Mouse (Mus musculus): ENCODE results near the gene Megf11.

Gene Megf11

DNA sequence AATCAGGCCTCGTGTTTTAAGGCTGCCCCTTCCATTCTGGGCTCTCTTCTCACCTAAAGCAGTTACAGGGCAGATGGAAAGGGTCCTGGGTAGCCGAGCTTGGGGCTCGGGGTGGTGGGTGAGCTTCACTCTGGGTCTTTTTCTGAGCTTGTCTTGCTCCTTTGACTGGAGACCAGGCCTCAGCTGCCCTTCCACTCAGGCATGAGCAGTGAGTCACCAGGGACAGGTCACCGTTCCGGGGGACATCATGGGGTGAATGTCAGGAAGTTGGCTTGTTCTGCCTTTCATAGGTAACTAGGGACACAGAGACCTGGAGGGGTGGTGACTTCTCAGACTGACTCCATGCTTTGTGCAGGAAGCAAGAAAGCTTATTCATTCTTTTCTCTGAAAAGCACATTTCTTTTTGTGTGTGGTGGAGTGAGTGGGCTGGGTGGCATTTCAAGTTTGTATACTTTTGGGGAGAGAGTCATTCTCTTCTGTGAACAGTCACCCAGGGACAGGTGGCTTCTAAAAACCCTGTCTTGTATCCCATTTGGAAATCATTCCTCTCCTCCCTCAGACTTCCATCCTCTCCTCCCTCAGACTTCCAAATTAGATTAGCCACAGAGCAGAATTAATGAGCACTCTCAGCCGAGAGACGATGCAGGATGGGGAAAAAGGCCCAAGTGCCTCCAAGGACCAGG is 10.0 kb downstream of the Megf11 start:
- DNase-seq: no peak

DNA sequence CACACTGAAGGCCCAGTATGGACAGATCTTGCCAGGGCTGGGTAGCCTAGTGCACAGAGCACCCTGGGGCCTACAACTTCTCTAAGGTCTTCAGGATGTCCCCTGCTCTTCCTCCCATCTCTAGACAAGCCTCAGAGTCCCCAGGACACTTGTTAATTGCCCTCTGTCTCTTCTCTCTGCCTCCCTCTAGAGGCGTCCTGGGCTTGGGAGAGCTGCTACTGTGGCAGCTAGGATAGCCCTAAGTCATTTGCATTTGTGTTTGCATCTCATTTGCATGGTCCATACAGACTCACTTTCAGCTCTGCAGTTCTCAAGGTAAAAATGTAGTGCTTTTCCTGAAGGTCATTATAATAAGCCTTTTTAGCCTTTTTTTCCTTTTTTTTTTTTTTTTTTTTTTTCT is 11.7 kb downstream of the Megf11 start:
- DNase-seq: peak; percentile 60

DNA sequence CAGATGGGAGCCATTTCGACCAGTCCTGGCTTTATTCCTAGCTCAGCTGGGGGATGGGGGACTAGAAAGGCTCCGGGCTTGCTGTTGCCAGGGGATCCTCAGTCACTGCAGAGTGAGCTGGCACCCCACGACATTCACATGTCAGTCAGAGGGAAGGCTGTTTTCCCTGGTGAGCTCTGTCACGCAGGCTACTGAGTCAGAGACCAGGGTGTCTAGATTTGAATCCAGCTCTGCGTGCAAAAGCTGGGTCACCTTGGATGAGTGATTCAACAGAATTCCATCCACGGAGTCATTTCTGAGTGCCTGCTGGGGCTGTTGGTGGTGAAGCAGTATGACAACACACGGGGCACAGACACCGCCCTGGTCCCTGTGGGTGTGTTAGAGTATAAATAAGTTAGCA is 13.7 kb downstream of the Megf11 start:
- no peak for DNase-seq

DNA sequence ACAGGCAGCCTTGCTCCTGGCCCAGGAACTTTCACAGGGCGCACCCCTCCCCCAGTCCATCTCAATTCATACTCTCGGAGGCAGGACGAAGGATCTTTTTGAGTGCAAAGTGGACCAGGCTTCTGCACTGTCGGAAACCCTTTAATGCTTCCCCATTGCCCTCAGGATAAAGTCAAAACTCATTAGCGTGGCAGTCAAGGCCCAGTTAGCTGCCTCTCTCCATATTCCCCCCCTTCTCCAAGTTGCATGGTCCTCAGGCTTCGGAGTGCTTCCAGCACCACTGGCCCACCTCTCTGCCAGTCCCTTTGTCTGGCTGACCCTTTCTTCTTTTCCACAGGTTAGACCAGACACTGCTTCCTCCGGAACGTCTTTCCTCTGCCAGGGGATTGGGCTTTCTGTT is 16.7 kb downstream of the Megf11 start:
- no peak for DNase-seq

DNA sequence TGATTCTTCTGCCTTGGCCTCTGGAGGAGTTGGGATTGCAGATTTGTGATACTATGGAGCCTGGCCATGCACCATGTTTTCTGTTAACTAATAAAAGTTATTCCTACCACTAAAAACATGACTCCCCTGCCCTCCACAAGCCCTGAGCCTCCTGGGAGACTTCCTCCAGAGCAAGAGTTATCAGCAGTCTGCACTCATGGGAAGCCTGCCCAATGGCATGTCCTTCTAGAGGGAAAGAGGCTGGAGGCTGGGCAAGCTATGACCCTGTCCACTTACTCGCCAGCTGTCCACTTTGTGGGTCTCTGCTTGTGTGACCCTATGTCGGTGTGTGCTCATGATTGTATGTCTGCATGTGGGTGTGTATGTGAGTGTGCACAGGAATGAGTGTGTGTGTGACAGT is 21.4 kb downstream of the Megf11 start:
- no peak for DNase-seq

DNA sequence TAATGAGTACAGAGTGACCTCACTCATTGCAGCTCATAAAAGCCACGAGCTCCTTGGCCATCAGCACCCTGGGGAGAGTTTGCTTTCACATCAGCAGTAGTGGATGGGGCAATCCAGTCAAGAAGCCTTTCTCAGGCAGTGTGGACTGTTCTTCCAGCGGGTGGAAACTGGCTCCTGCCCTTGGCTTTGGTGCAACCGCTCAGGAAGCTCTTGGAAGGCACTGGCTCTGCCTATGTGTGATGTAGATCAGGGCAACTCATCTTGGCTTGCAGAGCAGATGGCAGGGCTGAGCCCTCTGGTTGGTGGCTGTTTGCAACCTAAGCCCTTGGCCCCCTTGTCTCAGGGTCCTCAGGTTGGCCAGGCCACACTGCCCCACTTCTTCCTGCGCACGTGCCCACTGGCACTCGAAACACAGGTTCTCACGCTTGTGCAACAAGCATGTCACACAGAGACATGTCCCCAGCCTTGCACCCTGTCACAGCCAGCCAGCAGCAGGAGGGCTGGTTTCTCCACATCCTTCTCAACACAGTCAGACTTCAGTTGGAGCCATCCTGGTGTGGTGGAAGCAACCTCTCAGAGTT is 22.1 kb downstream of the Megf11 start:
- DNase-seq: no peak

DNA sequence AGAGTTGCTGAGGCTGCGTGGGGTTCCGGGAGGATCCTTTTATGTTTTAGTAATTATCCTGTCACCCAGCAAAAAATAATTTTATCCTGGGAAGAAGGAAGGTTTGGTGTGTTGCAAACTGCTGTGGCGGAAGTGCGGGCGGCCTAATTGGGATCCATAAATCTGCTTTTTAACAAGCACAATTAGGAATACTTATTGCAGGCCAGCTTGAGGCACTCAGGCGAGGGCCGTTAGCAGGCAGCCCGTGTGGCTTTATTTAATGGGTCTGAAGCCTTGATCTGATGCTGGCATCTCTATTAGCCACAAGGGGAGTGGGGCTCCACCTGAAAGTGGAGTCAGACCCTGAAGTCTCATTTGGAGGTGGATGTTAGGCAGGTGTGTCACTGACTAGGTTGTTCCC is 23.4 kb downstream of the Megf11 start:
- DNase-seq: peak; percentile 19

DNA sequence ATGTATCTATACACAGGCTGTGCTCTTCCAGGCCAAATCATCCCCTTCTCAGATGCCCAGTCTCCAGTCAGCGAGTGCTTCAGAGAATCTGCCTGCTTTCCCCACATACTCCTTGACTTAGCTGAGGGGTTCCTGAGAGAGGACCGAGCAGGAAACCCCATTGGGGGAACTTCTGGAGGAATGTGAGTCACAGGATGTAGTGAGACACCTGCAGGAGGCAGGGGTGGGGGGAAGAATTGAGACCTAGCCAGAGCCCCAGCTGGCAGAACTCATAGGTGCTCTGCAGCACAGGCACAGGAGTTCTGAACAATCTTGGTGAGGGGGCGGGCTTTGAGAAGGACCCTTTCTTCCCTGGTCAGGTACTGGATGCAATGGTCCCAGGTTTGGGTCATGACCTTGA is 35.0 kb downstream of the Megf11 start:
- no peak for DNase-seq

DNA sequence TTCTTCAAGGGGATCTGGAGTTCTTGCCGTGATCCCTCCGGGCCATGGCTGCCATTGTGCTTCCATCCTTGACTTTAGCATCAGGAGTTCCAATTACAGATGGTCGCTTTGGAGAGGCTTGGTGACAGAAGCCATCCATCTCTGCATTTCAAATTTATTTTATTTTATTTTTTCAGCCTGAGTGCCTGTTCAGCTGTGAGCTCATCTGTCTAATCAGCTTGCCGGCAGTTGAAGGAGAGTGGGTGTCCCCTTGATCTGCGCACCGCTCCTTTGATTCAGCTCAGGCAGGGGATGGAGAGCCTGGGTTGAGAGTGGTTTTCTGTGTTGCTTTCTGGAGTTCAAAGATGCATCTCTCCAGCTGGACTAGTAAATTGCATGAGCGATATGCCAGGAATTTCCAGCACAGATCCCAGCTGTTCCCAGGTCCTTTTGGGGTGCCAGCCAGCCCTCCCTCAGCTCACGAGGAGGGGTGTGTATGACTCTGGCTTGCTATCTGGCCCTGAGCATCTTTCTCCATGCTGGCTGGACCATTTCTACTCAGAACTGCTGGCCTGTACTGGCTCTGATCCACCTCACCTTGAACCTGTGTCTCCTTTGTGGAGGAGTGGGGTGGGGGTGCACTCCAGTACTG is 36.7 kb downstream of the Megf11 start:
- no peak for DNase-seq

DNA sequence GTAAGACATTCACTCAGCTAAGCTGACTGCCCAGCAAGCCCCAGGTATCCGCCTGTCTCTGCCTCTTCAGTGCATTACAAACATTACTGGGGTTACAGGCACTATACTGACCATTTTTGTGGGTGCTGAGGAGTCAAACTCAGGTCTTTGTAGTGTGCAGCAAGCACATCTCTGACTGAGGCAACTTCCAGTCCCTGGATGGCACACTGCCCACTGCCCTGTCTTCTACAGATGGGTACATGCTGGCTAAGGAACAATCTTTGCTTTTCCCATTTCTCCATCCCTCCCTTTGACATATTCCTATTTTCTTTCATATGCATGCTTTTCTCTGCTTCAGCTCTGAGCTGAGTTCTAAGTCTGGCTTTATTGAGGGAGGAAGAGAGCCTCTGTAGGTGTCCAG is 38.5 kb downstream of the Megf11 start:
- no peak for DNase-seq

DNA sequence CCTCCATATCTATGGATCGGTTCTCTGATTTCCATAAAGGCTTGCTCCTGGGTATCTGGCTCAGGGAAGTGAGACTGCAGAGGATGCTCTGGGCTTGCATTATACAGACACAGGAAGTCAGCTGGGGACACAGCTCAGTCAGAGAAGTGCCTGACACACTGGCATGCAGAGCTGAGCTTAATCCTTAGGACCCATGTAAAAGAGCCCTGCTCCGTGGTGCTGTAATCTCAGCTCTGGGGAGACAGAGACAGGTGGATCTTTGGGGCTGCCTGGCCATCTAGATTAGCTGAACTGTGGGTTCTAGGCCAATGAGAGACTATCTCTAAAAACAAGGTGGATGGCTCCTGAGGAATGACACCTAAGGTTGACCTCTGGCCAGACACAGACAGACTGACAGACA is 50.7 kb downstream of the Megf11 start:
- DNase-seq: no peak

DNA sequence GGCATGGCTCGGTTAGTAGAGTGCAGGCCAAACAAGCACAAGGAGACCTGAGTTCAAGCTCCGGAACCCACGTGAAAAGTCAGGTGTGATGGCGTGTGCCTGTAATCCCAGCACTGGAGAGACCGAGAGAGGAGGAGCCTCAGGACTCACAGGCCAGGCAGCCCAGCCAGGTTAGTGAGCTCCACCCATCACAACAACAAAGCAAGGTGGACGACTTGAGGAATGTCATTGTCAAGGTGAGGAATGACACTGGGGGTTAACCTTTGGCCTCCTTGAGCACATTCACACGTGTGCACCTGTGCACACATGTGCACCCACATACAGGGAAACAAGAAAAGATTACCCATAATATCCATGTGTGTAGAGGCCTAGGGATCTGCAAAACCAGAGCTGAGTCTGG is 54.7 kb downstream of the Megf11 start:
- no peak for DNase-seq

DNA sequence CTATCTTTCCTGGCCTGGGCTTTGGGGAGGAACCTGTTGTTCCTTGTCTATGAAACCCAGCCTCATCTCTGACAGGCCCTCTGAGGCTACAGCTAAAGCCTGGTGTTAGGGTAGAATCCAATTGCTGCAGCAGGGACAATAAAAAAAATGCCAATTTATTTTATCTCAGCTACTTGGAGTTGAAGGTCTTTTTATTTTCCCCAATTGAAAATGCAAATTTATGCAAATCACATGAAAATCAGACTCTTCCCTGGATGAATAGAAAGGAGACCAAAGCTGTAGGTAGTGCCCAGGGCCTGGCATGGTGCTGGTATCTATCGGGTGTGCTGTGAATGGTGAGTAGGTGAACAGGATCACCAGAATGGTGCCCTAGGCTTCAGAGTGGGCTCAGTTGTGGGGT is 60.6 kb downstream of the Megf11 start:
- no peak for DNase-seq

DNA sequence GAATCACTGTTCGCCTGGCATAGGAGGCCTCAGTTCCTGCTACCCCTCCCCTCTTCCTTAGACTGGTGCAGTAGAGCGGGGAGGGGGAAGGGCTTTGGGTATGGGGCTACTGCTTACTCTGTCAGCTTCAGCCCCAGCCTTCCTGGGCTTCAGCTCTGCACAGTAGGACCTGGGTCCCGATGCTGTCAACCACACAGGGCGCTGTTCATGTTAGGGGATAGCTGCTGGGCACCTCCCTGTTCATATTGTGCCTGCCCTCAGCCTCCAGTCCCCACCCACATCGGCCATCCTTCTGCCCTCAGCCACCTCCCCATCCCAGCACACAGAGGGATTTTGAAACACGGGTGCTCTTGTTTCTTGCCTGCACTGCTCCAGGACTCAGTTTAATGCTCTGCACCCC is 61.6 kb downstream of the Megf11 start:
- DNase-seq: no peak

DNA sequence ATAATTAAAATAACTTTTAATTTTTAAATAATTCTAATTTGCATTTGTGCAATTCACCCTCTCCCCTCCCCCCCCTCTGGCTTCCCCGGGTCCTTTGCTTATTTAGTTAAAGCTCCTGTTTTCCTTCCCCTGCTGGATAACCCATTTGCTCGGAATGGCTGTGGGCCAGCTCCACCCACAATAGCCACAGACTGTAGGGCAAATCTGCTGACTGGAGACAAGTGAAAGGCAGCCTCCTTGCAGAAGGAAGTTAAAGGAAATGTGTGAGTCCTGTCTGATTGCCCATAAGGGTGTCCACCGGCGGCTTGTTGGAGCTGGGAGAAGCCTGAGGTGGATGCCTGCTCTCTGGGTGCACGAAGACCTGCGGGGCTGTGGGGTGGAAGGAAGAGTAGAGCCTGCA is 62.1 kb downstream of the Megf11 start:
- DNase-seq: peak; percentile 31

DNA sequence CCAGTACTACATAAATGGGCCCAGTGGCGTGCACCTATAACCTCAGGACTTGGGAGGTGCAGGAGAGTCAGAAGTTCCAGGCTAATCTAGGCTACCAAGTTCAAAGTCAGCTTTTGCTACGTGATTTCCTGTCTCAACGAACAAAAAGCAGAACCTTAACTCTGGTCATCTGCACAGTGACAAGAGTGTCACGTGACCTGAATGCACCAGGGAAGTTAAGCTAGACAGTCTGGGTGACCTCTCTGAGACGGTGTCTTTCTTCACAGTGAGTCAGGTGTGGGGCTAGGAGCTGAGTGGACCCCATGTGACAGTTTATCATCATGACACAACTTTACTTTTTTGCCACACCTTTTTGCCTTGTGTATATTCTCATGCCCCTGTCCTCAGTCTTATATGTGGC is 67.3 kb downstream of the Megf11 start:
- no peak for DNase-seq

DNA sequence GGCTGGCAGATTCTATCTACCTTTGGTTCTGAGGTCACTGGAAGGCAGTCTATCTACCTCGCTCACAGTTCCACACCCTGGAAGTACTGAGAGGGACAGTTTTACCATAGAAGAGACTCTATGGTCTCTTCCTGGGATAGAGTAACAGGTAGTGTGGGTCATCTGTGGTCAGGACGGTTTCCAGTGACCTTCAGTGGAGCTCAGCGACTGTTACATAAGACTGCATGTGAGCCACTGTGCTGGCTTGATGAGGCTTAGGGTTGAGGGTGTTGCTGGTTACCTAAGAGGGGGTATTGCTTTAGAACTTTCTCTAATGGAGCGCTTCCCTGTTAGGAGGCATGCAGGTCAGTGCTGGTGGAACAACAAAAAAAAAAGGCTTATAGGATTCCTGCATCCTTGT is 68.8 kb downstream of the Megf11 start:
- no peak for DNase-seq

DNA sequence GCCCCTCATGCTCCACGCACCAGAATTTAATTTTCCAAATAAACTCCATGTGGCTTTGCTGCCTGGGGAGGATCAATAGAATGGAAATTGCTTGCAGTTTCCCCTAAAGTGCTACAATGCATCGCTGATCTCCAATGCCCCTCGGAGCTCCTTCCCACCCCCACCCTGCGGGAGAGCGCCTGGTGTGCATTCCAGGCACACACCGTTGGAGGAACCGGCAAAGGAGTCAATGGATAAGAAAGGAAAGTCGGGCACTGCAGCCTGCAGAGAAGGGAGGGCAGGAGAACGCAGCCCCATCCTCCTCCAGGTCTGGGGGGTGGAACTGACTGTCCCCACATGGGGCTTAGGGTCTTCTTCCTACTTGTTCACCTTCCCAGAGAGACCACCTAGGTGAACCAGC is 70.5 kb downstream of the Megf11 start:
- DNase-seq: no peak

DNA sequence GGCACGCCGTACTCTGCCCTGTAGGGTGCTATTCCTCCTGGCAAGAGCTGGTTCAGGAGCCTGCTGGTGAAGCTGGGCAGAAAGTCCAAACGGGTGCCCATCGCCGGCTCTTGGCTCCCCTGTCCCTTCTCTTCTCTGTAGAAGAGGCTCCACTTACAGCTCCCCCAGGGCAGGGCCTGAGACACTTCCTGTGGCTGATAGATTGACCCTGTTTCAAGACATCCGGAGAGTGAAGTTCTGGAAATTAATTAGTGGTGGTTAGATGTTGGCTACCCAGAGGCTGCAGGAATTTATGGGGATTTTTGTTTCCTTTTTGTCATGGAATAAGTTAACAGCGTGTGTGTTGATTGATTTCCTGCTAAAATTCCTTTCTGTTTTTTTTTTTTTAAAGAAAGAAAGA is 72.2 kb downstream of the Megf11 start:
- DNase-seq: no peak

DNA sequence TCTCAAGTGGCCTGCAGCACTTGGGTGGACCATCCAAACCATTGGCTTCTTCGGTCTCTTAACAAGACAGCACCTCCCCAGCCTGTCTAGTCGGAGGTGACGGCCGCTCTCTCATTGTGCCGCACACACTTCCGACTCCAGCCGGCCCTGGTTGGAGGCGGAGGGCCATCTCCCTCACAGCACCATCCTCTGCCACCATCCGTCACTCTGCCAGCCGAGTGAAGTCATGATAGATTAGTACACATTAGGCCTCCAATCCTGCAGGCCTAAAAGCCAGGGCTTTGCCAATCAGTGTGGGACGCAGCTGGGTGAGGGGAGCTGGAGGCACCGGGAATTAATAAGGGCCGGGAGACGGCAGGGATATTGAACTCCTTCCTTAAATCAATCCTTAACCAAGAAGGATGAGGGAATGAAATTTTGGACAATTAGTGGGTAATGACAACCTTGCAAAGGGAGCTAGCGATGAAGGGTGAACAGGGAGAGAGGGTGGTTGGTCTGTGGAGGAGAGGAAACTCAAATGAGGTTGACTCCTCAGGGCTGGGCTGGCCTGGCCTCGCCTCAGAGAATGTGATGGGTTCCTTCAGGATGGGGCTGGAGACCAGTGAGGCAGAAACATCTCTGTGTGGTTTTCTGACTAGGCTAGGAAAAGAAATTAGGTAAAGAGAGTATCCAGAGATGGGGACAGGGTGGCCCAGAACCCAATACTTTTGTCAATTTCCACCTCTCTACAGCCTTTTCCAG is 76.3 kb downstream of the Megf11 start:
- DNase-seq: peak; percentile 37

DNA sequence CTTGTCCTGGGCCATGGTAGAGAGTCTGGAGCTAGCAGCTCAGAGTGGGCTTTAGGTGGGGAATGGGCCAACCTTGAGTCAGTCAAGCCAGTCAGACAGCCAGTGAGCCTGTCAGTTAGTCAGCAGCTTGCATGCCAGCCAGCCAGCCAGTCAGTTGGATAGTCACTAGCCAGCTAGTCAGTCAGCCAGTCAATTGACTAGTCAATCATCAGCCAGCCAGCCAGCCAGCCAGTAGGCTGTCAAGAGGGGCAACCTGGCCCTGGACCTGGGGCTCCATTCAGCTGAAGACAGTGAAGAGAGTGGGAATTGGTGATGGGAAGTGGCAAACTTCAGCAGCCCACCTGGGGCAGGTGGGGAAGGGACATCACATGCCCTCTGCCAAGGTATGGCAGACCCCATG is 77.4 kb downstream of the Megf11 start:
- no peak for DNase-seq

DNA sequence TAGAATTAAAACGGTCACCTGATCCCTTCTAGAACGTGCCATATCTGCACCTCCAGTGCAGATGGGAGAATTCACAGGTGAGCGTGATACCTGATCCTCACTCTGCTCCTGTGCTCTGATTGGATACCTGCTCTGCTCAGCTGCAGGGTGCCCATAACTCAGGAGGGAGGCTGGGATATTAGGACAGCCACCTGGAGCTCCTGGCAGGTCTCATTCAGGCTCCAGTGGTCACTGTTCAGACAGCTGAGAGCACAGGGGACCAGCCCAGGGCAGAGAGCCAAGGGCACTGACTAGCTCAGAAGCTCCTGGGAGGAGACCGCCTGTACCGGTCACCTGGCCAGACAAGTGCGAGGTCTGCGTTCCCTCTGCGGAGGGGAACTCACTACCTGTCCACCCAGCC is 80.7 kb downstream of the Megf11 start:
- no peak for DNase-seq

DNA sequence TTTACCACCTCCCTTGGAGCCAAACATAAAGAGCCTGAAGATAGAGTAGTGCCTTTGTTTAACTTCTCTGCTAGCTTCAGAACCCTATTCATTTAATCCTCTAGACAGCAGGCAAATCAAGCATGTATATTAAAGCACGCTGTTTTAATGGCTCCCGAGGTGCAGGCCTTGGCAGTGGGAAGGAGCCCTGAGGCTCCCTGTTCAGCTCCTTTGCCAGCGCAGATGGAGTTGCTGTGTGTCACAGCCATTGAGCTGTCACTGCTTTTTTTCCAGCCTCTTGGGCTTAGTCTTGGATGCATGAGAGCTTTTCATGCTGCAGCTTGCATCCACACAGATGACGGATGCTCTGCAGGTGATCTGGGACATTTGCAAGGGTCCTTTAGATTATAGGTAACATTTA is 81.1 kb downstream of the Megf11 start:
- no peak for DNase-seq

DNA sequence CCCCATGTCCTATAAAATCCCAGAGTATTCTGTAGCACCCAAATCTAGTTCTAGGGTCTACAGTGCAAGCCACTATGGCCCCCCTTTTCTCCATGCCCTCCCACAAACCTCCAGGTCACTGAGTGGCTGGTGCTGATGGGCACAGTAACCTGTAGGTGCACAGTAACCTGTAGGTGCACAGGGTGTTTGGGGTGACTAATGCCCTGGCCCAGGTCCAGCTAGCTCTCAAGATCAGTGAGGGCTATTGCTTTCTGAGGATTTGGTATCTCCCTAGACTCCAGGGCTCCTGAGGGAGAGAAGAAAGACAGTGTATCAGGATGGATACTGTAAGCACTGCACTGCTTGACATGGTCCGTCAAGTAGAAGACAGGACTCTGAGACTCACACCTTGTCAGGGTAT is 85.4 kb downstream of the Megf11 start:
- DNase-seq: no peak
